Mouse (Mus musculus) stomach, postnatal 0 days (tissue): ENCODE data around the gene Psors1c2. TPM values are rescaled to one million over a fixed set of nuclear protein-coding genes. Genes with fewer than 3 reads are reported as not detected.

Source experiments
- ATAC-seq: fragments of 200-750 bp; cut with Nextera tagmentation; 2 replicates; pipeline ENCODE4 v1.8.0; 2017; ENCODE audit not compliant: low FRiP score, low TSS enrichment
- DNase-seq: peaks from one replicate; pipeline ENCODE4 v3.0.0-alpha.2; 2016; ENCODE audit warnings: low spot score
- H3K27ac ChIP-seq: fragments of 300-500 bp; sonication (generic); replicated peaks from 2 replicates; pipeline ENCODE4 v1.5.1; 2014; ENCODE audit warnings: mild to moderate bottlenecking, control low read depth
- H3K27me3 ChIP-seq: fragments of 300-500 bp; sonication (generic); 2 replicates; pipeline ENCODE4 v1.6.1; 2014; ENCODE audit warnings: low read length; ENCODE audit not compliant: control insufficient read depth, insufficient read depth
- H3K36me3 ChIP-seq: fragments of 300-500 bp; sonication (generic); 2 replicates; pipeline ENCODE4 v1.6.1; 2014; ENCODE audit warnings: low read length, mixed read lengths; ENCODE audit not compliant: control insufficient read depth, insufficient read depth
- H3K4me1 ChIP-seq: fragments of 300-500 bp; sonication (generic); replicated peaks from 2 replicates; pipeline ENCODE4 v1.6.1; 2014; ENCODE audit warnings: antibody characterized with exemption; ENCODE audit not compliant: control insufficient read depth, insufficient read depth
- H3K4me2 ChIP-seq: fragments of 300-500 bp; sonication (generic); replicated peaks from 2 replicates; pipeline ENCODE4 v1.6.1; 2014; ENCODE audit warnings: low read depth, mild to moderate bottlenecking, control low read depth, moderate library complexity
- H3K4me3 ChIP-seq: fragments of 300-500 bp; sonication (generic); 2 replicates; pipeline ENCODE4 v1.5.1; 2014; ENCODE audit warnings: low read depth, low read length, control low read depth
- H3K9ac ChIP-seq: fragments of 300-500 bp; sonication (generic); 2 replicates; pipeline ENCODE4 v1.6.1; 2014; ENCODE audit warnings: mild to moderate bottlenecking, low read length, control low read depth, mixed read lengths
- H3K9me3 ChIP-seq: fragments of 300-500 bp; sonication (generic); 2 replicates; pipeline ENCODE4 v1.6.1; 2016; ENCODE audit warnings: low read length; ENCODE audit not compliant: control insufficient read depth
- CTCF ChIP-seq: IDR thresholded peaks from 2 replicates; pipeline ENCODE4 v1.5.1; 2016; ENCODE audit warnings: antibody characterized with exemption, low read depth, mild to moderate bottlenecking, moderate library complexity
- EP300 ChIP-seq: optimal IDR thresholded peaks from 2 replicates; pipeline ENCODE3; 2016; ENCODE audit warnings: antibody characterized with exemption
- WGBS: fragments of 180-500 bp; shearing (Covaris S2); extraction: QIAGEN DNeasy Blood & Tissue Kit; methylation state at CpG from one replicate; pipeline ENCODE4 v1.1.7; 2014; 5-methylcytosine and 5-hydroxymethylcytosine counted together
- polyA plus RNA-seq: library from polyadenylated mRNA; unstranded; fragments of >200 nt; fragmentation: Nextera tagmentation; extraction: Ambion mirVana; gene quantifications from 2 replicates; pipeline ENCODE4 v1.2.1, GENCODE M21; 2015

Psors1c2 gene
- polyA plus RNA-seq, 1 experiment from 2014 or later = 66.8 TPM

DNA sequence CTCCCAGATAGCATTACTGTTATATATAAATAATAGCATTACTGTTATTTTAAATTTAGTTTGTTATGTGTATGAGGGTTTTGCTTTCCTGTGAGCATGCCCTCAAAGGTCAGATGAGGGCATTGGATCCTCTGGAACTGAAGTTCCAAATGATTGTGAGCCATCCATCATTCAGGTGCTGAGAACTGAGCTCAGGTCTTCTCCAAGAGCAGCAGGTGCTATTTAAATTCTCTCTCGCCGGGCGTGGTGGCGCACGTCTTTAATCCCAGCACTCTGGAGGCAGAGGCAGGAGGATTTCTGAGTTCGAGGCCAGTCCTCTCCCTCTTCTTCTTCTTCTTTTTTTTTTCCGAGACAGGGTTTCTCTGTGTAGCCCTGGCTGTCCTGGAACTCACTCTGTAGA lies 35.9 kb upstream of the Psors1c2 start:
- H3K4me2 ChIP-seq = no peak overlapping the region
- no peaks in the 10 kb centered on the region for H3K36me3 ChIP-seq
- no peaks in the 10 kb centered on the region for H3K9me3 ChIP-seq
- no peak for DNase-seq
- H3K4me3 ChIP-seq = no peak overlapping the region
- no peak overlapping the region for H3K27ac ChIP-seq
- TF ChIP-seq CTCF (no peak), EP300 (no peak)
- no peaks in the 10 kb centered on the region for H3K27me3 ChIP-seq
- H3K4me1 ChIP-seq = no peaks in the 10 kb centered on the region
- no peak overlapping the region for H3K9ac ChIP-seq
- 96% methylated on average over 7 of the region's 7 CpGs for WGBS
- no peak for ATAC-seq

DNA sequence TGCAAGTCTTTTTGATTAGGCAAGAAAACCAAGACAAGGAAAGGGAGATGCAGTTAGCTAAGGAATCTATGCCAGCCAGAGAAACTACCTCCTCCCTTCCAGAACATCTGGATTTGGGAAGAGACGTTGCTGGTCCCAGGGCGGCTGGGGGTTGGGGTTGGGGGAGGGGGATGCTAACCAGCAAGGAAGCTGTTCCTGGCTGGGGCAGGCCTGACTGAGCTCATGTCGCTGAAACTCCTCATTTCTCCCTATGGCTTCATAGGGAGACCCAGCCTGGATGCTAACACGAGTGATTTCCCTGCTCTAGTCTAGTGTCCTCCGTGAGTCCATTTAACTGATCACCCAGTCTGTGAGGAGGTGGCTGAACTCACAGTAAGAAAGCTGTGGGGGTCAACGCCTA lies 30.8 kb upstream of the Psors1c2 start:
- no peak overlapping the region for H3K4me2 ChIP-seq
- no peaks in the 10 kb centered on the region for H3K27me3 ChIP-seq
- H3K4me3 ChIP-seq = no peak overlapping the region
- H3K27ac ChIP-seq = no peak overlapping the region
- no peaks in the 10 kb centered on the region for H3K36me3 ChIP-seq
- DNase-seq = no peak
- WGBS = 18% methylated on average over 6 of the region's 6 CpGs
- no peak for ATAC-seq
- no peak overlapping the region for H3K9ac ChIP-seq
- no peaks in the 10 kb centered on the region for H3K9me3 ChIP-seq
- no peak for TF ChIP-seq EP300
- no peak for TF ChIP-seq CTCF
- no peaks in the 10 kb centered on the region for H3K4me1 ChIP-seq

DNA sequence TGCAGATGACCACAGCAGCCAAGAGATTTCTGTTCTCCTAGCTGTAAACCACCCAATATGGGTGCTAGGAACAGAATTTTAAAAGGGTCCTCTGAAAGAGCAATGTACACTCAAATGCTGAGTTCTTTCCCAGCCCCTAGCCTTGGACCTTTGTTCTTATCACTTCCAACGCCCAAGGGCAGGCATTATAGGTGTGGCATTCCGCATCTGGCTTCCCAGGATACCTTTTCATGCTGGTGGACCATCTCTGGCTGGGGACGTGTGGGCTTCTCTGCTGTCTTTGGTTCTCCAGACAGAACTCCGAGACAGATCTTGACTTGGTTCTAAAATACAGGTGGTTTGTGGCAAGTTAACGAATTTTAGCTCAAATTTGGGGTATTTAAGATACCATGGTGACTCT lies 30.2 kb upstream of the Psors1c2 start:
- no peak for TF ChIP-seq EP300
- TF ChIP-seq CTCF = no peak
- H3K9me3 ChIP-seq = no peaks in the 10 kb centered on the region
- ATAC-seq (no peak), DNase-seq (no peak)
- H3K4me3 ChIP-seq = no peak overlapping the region
- 61% methylated on average over 5 of the region's 5 CpGs for WGBS
- H3K27ac ChIP-seq = no peak overlapping the region
- H3K9ac ChIP-seq = no peak overlapping the region
- H3K4me1 ChIP-seq = no peaks in the 10 kb centered on the region
- no peak overlapping the region for H3K4me2 ChIP-seq
- no peaks in the 10 kb centered on the region for H3K36me3 ChIP-seq
- H3K27me3 ChIP-seq = no peaks in the 10 kb centered on the region

DNA sequence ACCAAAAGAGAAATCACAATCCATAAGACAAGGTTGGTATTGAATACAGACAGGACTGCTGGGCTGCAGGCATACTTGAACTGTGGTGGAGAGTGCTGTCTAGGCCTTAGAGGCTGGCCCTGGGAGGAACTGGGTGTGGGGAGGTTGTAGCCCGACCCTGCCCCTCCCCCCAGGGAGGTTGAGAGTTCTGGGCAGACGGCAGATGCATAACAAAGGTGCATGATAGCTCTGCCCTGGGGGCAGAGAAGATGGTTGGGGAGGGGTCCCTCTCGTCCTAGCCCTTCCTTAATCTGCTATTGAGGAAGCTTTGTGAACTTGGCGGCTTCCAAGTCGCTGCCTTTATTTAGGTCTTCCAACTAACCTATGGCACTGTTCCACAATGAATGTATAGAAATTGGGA lies 29.2 kb upstream of the Psors1c2 start:
- Histone ChIP-seq H3K27ac (no peak overlapping the region), H3K4me1 (no peaks in the 10 kb centered on the region), H3K36me3 (no peaks in the 10 kb centered on the region), H3K9ac (no peak overlapping the region), H3K4me2 (no peak overlapping the region), H3K27me3 (no peaks in the 10 kb centered on the region), H3K9me3 (no peaks in the 10 kb centered on the region), H3K4me3 (no peak overlapping the region)
- TF ChIP-seq CTCF = no peak
- TF ChIP-seq EP300 = no peak
- DNase-seq = no peak
- ATAC-seq = no peak
- 40% methylated on average over 5 of the region's 5 CpGs for WGBS

DNA sequence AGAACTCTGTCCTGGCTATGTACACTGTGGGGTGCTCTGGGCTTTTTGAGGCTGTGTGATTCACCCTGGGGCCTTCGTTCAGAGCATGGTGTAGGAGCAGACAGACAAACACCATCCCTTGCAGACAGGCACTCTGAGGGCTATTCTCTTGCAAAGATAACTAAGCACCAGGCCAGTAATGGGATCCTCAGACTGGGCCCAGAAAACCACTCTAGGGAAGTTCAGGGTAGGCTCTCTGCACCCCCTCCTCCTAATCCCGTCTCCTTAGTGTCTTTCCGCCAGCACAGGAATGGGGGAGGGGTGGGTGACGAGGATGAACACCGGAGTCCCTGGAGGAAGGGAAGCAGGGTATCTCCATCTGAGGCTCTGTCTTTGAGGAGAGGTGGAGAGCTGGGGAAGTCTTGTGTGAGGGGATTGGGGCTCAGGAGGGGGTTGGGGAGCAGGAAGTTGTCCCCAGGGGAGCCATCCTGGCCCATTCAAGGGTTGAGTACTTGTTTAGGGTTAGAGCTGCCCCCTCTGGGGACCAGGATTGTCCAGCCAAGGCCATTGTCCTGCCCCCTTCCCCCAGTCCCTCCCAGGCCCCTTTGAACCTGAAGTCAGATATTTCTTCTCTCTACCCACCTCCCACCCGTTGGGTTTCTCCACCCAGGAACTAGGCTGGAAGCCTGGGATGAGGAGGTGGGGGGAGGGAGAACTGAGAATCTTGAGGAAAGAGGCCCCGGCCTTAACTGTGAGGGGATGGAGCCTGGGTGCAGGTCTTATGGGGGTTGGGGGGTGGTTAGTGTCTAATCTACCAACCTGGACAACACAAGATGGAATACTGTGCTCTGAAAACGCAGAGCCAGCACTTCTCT lies 28.1 kb upstream of the Psors1c2 start:
- no peaks in the 10 kb centered on the region for H3K9me3 ChIP-seq
- no peak overlapping the region for H3K27ac ChIP-seq
- no peak overlapping the region for H3K4me3 ChIP-seq
- H3K27me3 ChIP-seq = no peaks in the 10 kb centered on the region
- no peaks in the 10 kb centered on the region for H3K4me1 ChIP-seq
- DNase-seq = no peak
- H3K36me3 ChIP-seq = no peaks in the 10 kb centered on the region
- no peak for ATAC-seq
- no peak overlapping the region for H3K4me2 ChIP-seq
- TF ChIP-seq CTCF (no peak), EP300 (no peak)
- WGBS = 48% methylated on average over 8 of the region's 8 CpGs
- H3K9ac ChIP-seq = no peak overlapping the region

DNA sequence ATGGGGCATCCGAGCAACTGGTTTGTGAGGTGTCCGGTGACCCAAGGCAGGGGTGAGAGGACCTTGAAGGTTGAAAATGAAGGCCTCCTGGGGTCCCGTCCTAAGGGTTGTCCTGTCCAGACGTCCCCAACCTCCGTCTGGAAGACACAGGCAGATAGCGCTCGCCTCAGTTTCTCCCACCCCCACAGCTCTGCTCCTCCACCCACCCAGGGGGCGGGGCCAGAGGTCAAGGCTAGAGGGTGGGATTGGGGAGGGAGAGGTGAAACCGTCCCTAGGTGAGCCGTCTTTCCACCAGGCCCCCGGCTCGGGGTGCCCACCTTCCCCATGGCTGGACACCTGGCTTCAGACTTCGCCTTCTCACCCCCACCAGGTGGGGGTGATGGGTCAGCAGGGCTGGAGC lies 27.2 kb upstream of the Psors1c2 start, which contains the start of gene Pou5f1:
TSS of gene Pou5f1 (plus strand) at position 243 of the 400 bp plus-strand sequence.
- no peak within 1 kb of the TSS for H3K4me3 ChIP-seq
- H3K4me1 ChIP-seq = no peaks in the 10 kb centered on the region
- no peak within 1 kb of the TSS for H3K4me2 ChIP-seq
- H3K27me3 ChIP-seq = no peaks in the 10 kb centered on the region
- WGBS = 64% methylated on average over 13 of the region's 13 CpGs
- ATAC-seq (peak; percentile 33; the same call in 1 of the 2 replicates), DNase-seq (no peak)
- H3K9me3 ChIP-seq = no peaks in the 10 kb centered on the region
- H3K27ac ChIP-seq = no peak within 1 kb of the TSS
- H3K36me3 ChIP-seq = no peaks in the 10 kb centered on the region
- H3K9ac ChIP-seq = no peak within 1 kb of the TSS
- TF ChIP-seq CTCF = no peak
- no peak for TF ChIP-seq EP300
